Mouse (Mus musculus) erythroid progenitor cell, adult 5-6 weeks (primary cell): Measurements from ENCODE around the gene Hist2h2aa1. TPM values are rescaled to one million over a fixed set of nuclear protein-coding genes. Genes with fewer than 3 reads are reported as not detected.

Source experiments
- ATAC-seq: replicated peaks from 2 replicates; pipeline ENCODE4 v1.8.0; 2016; ENCODE audit warnings: moderate number of reproducible peaks, mild to moderate bottlenecking, moderate TSS enrichment, inconsistent platforms; ENCODE audit not compliant: poor library complexity, low FRiP score, severe bottlenecking
- total RNA-seq, 2 experiments: library from RNA; stranded (forward) in 1 of 2; stranded (reverse) in 1 of 2; fragments of 150-400 nt in 1 of 2; fragments of 186-747, 209-891 nt in 1 of 2; gene quantifications; 2 replicates each; pipeline versions ENCODE4 v1.2.3 to v1.2.4; 2015 to 2017; ENCODE audit warnings: low replicate concordance in 2 of 2

The Hist2h2aa1 gene
- total RNA-seq, 2 experiments from 2014 or later = 26,437 TPM; not detected in 1

GRCm38 (mm10) chr3:96226695-96227648, 18.3 kb upstream of the Hist2h2aa1 start:
- ATAC-seq = no peak

GRCm38 (mm10) chr3:96228828-96229227, 16.5 kb upstream of the Hist2h2aa1 start:
- no peak for ATAC-seq

- no peak for ATAC-seq
Measured at GRCm38 (mm10) chr3:96230404-96230803, 14.9 kb upstream of the Hist2h2aa1 start.

GRCm38 (mm10) chr3:96230910-96231757, 14.2 kb upstream of the Hist2h2aa1 start:
- no peak for ATAC-seq

- ATAC-seq = no peak
Measured at GRCm38 (mm10) chr3:96231758-96232120, 13.6 kb upstream of the Hist2h2aa1 start.

- no peak for ATAC-seq
Measured at GRCm38 (mm10) chr3:96234914-96235313, 10.4 kb upstream of the Hist2h2aa1 start.

- no peak for ATAC-seq
Measured at GRCm38 (mm10) chr3:96235836-96236235, 9.5 kb upstream of the Hist2h2aa1 start.

GRCm38 (mm10) chr3:96236834-96237334, 8.4 kb upstream of the Hist2h2aa1 start:
- ATAC-seq = no peak

GRCm38 (mm10) chr3:96237335-96237903, 7.9 kb upstream of the Hist2h2aa1 start:
- no peak for ATAC-seq

- ATAC-seq = peak; percentile 8
Measured at GRCm38 (mm10) chr3:96237904-96238511, 7.3 kb upstream of the Hist2h2aa1 start.

- peak; percentile 68 for ATAC-seq
Measured at GRCm38 (mm10) chr3:96238954-96239793, 6.1 kb upstream of the Hist2h2aa1 start, which contains the start of gene Hist2h3c2. Gene Hist2h3c2, minus strand, starts transcription at chr3:96239127.

- ATAC-seq = peak; percentile 53
Measured at GRCm38 (mm10) chr3:96239949-96240798, 5.1 kb upstream of the Hist2h2aa1 start, which contains the start of gene Hist2h2aa2. Gene Hist2h2aa2, minus strand, starts transcription at chr3:96240276.

GRCm38 (mm10) chr3:96240799-96241197, 4.5 kb upstream of the Hist2h2aa1 start:
- no peak for ATAC-seq

GRCm38 (mm10) chr3:96243921-96244572, 1.2 kb upstream of the Hist2h2aa1 start:
- no peak for ATAC-seq

- ATAC-seq = peak; percentile 58
Measured at GRCm38 (mm10) chr3:96246018-96246417, 721 bp downstream of the Hist2h2aa1 start.

GRCm38 (mm10) chr3:96246427-96246856, 1.1 kb downstream of the Hist2h2aa1 start, which contains the start of gene Hist2h3c1:
Gene Hist2h3c1, plus strand, starts transcription at chr3:96246685.
- peak; percentile 67 for ATAC-seq
